In genomic region chr13:44985321-44985720, GRCm38 (mm10) we compare ENCODE assay signal across 1 mouse cellular context.
A peak's percentile ranks its signal among the peaks of the same experiment; 100 is the strongest.
TF ChIP-seq lines count a peak whose summit lies in the region.

No protein-coding gene starts in this region.

TF ChIP-seq in MEL, 35 proteins besides CTCF, POLR2A, EP300 and RAD21 (continued from another document):
- TF ChIP-seq TCF12 (IDR thresholded peaks at IDR 0.05; ENCODE audit: low read depth, low read length) (peak; percentile 73; the same call in 1 of the 2 replicates), ZNF384 (IDR thresholded peaks at IDR 0.05; ENCODE audit: low read depth, low read length) (peak; percentile 84), CHD1 (IDR thresholded peaks at IDR 0.05; ENCODE audit: low read depth, low read length) (no peak), SIN3A (IDR thresholded peaks at IDR 0.05; ENCODE audit: low read length) (no peak), MEF2A (IDR thresholded peaks at IDR 0.05; ENCODE audit: extremely low read depth, insufficient replicate concordance, low read depth, low read length, poor library complexity, severe bottlenecking) (no peak), TBP (IDR thresholded peaks at IDR 0.05; ENCODE audit: low read depth, low read length) (no peak), UBTF (IDR thresholded peaks at IDR 0.05; ENCODE audit: borderline replicate concordance, insufficient read depth, low read depth, low read length) (no peak), SMC3 (IDR thresholded peaks at IDR 0.05; ENCODE audit: low read depth, low read length) (no peak), GATA1 (IDR thresholded peaks at IDR 0.05; ENCODE audit: low read depth, low read length) (peak; percentile 72), MXI1 (IDR thresholded peaks at IDR 0.05; ENCODE audit: low read depth, low read length) (no peak)
